Mouse (Mus musculus) embryonic facial prominence, embryonic 15.5 days (tissue): Measurements from ENCODE around the gene Pmf1. TPM values are rescaled to one million over a fixed set of nuclear protein-coding genes. Genes with fewer than 3 reads are reported as not detected.
A peak's percentile ranks its signal among the peaks of the same experiment; 100 is the strongest.

Experiments used
- ATAC-seq: fragments of 200-750 bp; cut with Nextera tagmentation; 2 replicates; pipeline ENCODE4 v1.8.0; 2017; ENCODE audit warnings: low read depth, moderate TSS enrichment; ENCODE audit not compliant: insufficient number of reproducible peaks, low FRiP score, low TSS enrichment
- H3K27ac ChIP-seq: fragments of 300-500 bp; sonication (generic); replicated peaks from 2 replicates; pipeline ENCODE4 v1.5.1; 2015; ENCODE audit warnings: mild to moderate bottlenecking, inconsistent platforms
- H3K27me3 ChIP-seq: fragments of 300-500 bp; sonication (generic); 2 replicates; pipeline ENCODE4 v1.6.1; 2015; ENCODE audit warnings: inconsistent platforms
- H3K36me3 ChIP-seq: fragments of 300-500 bp; sonication (generic); 2 replicates; pipeline ENCODE4 v1.6.1; 2015; ENCODE audit warnings: mild to moderate bottlenecking, inconsistent platforms
- H3K4me1 ChIP-seq: fragments of 300-500 bp; sonication (generic); 2 replicates; pipeline ENCODE4 v1.6.1; 2015; ENCODE audit warnings: inconsistent platforms
- H3K4me2 ChIP-seq: fragments of 300-500 bp; sonication (generic); replicated peaks from 2 replicates; pipeline ENCODE4 v1.6.1; 2015; ENCODE audit warnings: mild to moderate bottlenecking, inconsistent platforms
- H3K4me3 ChIP-seq: fragments of 300-500 bp; sonication (generic); replicated peaks from 2 replicates; pipeline ENCODE4 v1.5.1; 2015; ENCODE audit warnings: mild to moderate bottlenecking, inconsistent platforms
- H3K9ac ChIP-seq: fragments of 300-500 bp; sonication (generic); 2 replicates; pipeline ENCODE4 v1.6.1; 2015; ENCODE audit warnings: inconsistent platforms
- H3K9me3 ChIP-seq: fragments of 300-500 bp; sonication (generic); replicated peaks from 2 replicates; pipeline ENCODE4 v1.6.1; 2016; ENCODE audit warnings: inconsistent platforms
- WGBS: fragments of 180-500 bp; shearing (Covaris S2); methylation state at CpG from one replicate; pipeline ENCODE4 v1.1.7; 2015; 5-methylcytosine and 5-hydroxymethylcytosine counted together
- polyA plus RNA-seq: library from polyadenylated mRNA; unstranded; fragments of >200 nt; fragmentation: Nextera tagmentation; extraction: Ambion mirVana; gene quantifications from 2 replicates; pipeline ENCODE4 v1.2.1, GENCODE M21; 2015

Gene Pmf1
- 96.0 and 108 TPM in 2 replicates for polyA plus RNA-seq

GRCm38 (mm10) chr3:88409741-88410644 lies at the start of gene Pmf1:
Pmf1 (minus strand) TSS chr3:88410331.
- Histone ChIP-seq H3K27ac (peak within 1 kb of the TSS; percentile 95), H3K36me3 (peaks cover 27% of the 10 kb centered on the region), H3K9me3 (no peaks in the 10 kb centered on the region), H3K27me3 (no peaks in the 10 kb centered on the region), H3K9ac (peak within 1 kb of the TSS; percentile 87), H3K4me3 (peak within 1 kb of the TSS; percentile 75), H3K4me1 (peaks cover 31% of the 10 kb centered on the region), H3K4me2 (peak within 1 kb of the TSS; percentile 69)
- WGBS, result under 1% methylated on average over 54 of the region's 54 CpGs
- ATAC-seq, result peak; percentile 91

- Histone ChIP-seq H3K4me2 (peak overlapping the region; percentile 38), H3K9ac (no peak overlapping the region), H3K27ac (no peak overlapping the region), H3K9me3 (no peaks in the 10 kb centered on the region), H3K4me3 (peak overlapping the region; percentile 10; the same call in 1 of the 2 replicates), H3K36me3 (no peaks in the 10 kb centered on the region), H3K4me1 (peaks cover 51% of the 10 kb centered on the region), H3K27me3 (no peaks in the 10 kb centered on the region)
- no peak for ATAC-seq
- 2% methylated on average over 14 of the region's 14 CpGs for WGBS
Measured at GRCm38 (mm10) chr3:88458778-88459219, 48.7 kb upstream of the Pmf1 start.

- Histone ChIP-seq H3K27me3 (no peaks in the 10 kb centered on the region), H3K9ac (no peak overlapping the region), H3K9me3 (no peaks in the 10 kb centered on the region), H3K4me3 (no peak overlapping the region), H3K27ac (peak overlapping the region; percentile 4; the same call in 1 of the 2 replicates), H3K36me3 (no peaks in the 10 kb centered on the region), H3K4me2 (no peak overlapping the region), H3K4me1 (peaks cover 51% of the 10 kb centered on the region)
- 68% methylated on average over 7 of the region's 7 CpGs for WGBS
- no peak for ATAC-seq
Measured at GRCm38 (mm10) chr3:88456746-88457532, 46.8 kb upstream of the Pmf1 start.

GRCm38 (mm10) chr3:88456313-88456712 lies 46.2 kb upstream of the Pmf1 start:
- Histone ChIP-seq H3K36me3 (no peaks in the 10 kb centered on the region), H3K9ac (no peak overlapping the region), H3K27me3 (no peaks in the 10 kb centered on the region), H3K27ac (peak overlapping the region; percentile 4; the same call in 1 of the 2 replicates), H3K4me3 (no peak overlapping the region), H3K9me3 (no peaks in the 10 kb centered on the region), H3K4me1 (peaks cover 49% of the 10 kb centered on the region), H3K4me2 (no peak overlapping the region)
- ATAC-seq, result no peak
- 88% methylated on average over 8 of the region's 8 CpGs for WGBS

- Histone ChIP-seq H3K27ac (peak overlapping the region; percentile 81), H3K36me3 (no peaks in the 10 kb centered on the region), H3K4me2 (peak overlapping the region; percentile 27), H3K9me3 (no peaks in the 10 kb centered on the region), H3K4me1 (peaks cover 43% of the 10 kb centered on the region), H3K9ac (no peak overlapping the region), H3K4me3 (peak overlapping the region; percentile 16), H3K27me3 (no peaks in the 10 kb centered on the region)
- ATAC-seq, result peak; percentile 17; the same call in 1 of the 2 replicates
- WGBS, result 65% methylated on average over 18 of the region's 18 CpGs
Measured at GRCm38 (mm10) chr3:88455588-88456264, 45.6 kb upstream of the Pmf1 start.

- Histone ChIP-seq H3K9me3 (no peaks in the 10 kb centered on the region), H3K9ac (no peak overlapping the region), H3K4me1 (peaks cover 41% of the 10 kb centered on the region), H3K36me3 (no peaks in the 10 kb centered on the region), H3K4me2 (peak overlapping the region; percentile 27), H3K27ac (peak overlapping the region; percentile 81), H3K27me3 (no peaks in the 10 kb centered on the region), H3K4me3 (peak overlapping the region; percentile 16)
- 53% methylated on average over 9 of the region's 9 CpGs for WGBS
- ATAC-seq, result peak; percentile 25; the same call in 1 of the 2 replicates
Measured at GRCm38 (mm10) chr3:88454762-88455587, 44.8 kb upstream of the Pmf1 start.

GRCm38 (mm10) chr3:88453986-88454385 lies 43.9 kb upstream of the Pmf1 start:
- Histone ChIP-seq H3K4me2 (peak overlapping the region; percentile 27; the same call in 1 of the 2 replicates), H3K27me3 (no peaks in the 10 kb centered on the region), H3K36me3 (no peaks in the 10 kb centered on the region), H3K4me1 (peaks cover 47% of the 10 kb centered on the region), H3K27ac (no peak overlapping the region), H3K9ac (no peak overlapping the region), H3K9me3 (no peaks in the 10 kb centered on the region), H3K4me3 (no peak overlapping the region)
- ATAC-seq, result no peak
- 49% methylated on average over 8 of the region's 8 CpGs for WGBS

GRCm38 (mm10) chr3:88453369-88453768 lies 43.2 kb upstream of the Pmf1 start:
- WGBS, result 42% methylated on average over 8 of the region's 8 CpGs
- H3K4me2 ChIP-seq, result no peak overlapping the region
- H3K4me1 ChIP-seq, result peaks cover 42% of the 10 kb centered on the region
- no peaks in the 10 kb centered on the region for H3K9me3 ChIP-seq
- H3K27ac ChIP-seq, result no peak overlapping the region
- no peaks in the 10 kb centered on the region for H3K27me3 ChIP-seq
- ATAC-seq, result no peak
- no peak overlapping the region for H3K9ac ChIP-seq
- no peaks in the 10 kb centered on the region for H3K36me3 ChIP-seq
- no peak overlapping the region for H3K4me3 ChIP-seq

GRCm38 (mm10) chr3:88452716-88453115 lies 42.6 kb upstream of the Pmf1 start:
- Histone ChIP-seq H3K9ac (no peak overlapping the region), H3K36me3 (no peaks in the 10 kb centered on the region), H3K27me3 (no peaks in the 10 kb centered on the region), H3K9me3 (no peaks in the 10 kb centered on the region), H3K27ac (no peak overlapping the region), H3K4me1 (peaks cover 35% of the 10 kb centered on the region), H3K4me2 (no peak overlapping the region), H3K4me3 (no peak overlapping the region)
- ATAC-seq, result no peak
- WGBS, result 87% methylated on average over 6 of the region's 6 CpGs

- 65% methylated on average over 5 of the region's 5 CpGs for WGBS
- Histone ChIP-seq H3K27me3 (no peaks in the 10 kb centered on the region), H3K4me3 (no peak overlapping the region), H3K27ac (no peak overlapping the region), H3K9ac (no peak overlapping the region), H3K4me1 (peaks cover 32% of the 10 kb centered on the region), H3K9me3 (no peaks in the 10 kb centered on the region), H3K4me2 (no peak overlapping the region), H3K36me3 (no peaks in the 10 kb centered on the region)
- ATAC-seq, result no peak
Measured at GRCm38 (mm10) chr3:88452246-88452645, 42.1 kb upstream of the Pmf1 start.
